Mouse (Mus musculus): Measurements from ENCODE around the gene Cdc42bpa. TPM values are rescaled to one million over a fixed set of nuclear protein-coding genes. Genes with fewer than 3 reads are reported as not detected.

The Cdc42bpa gene
- polyA plus RNA-seq, 1 experiment from 2014 or later = 15.1 TPM

GRCm38 (mm10) chr1:180200722-180201121 is 240.4 kb downstream of the Cdc42bpa start:
- Histone ChIP-seq H3K4me1 (ENCODE audit: insufficient read depth, low read length) (no peaks in the 10 kb centered on the region; the same call in 1 of the 2 replicates), H3K9ac (replicated peaks; ENCODE audit: low read length) (no peak overlapping the region), H3K27ac (ENCODE audit: low read length) (no peak overlapping the region), H3K4me3 (ENCODE audit: low read length) (no peak overlapping the region), H3K36me3 (ENCODE audit: insufficient read depth, low read length) (no peaks in the 10 kb centered on the region), H3K27me3 (ENCODE audit: insufficient read depth, low read length) (no peaks in the 10 kb centered on the region), H3K9me3 (ENCODE audit: low read length) (peaks cover 12% of the 10 kb centered on the region; the same call in 1 of the 2 replicates), H3K4me2 (replicated peaks; ENCODE audit: low read depth, low read length) (no peak overlapping the region)
- no peak for ATAC-seq (ENCODE audit: low FRiP score, low TSS enrichment)
- 53% methylated on average over 5 of the region's 5 CpGs for WGBS

GRCm38 (mm10) chr1:180208370-180208769 is 248.1 kb downstream of the Cdc42bpa start:
- H3K9me3 ChIP-seq (ENCODE audit: low read length) = peaks cover 12% of the 10 kb centered on the region; the same call in 1 of the 2 replicates
- no peak overlapping the region for H3K4me2 ChIP-seq (replicated peaks; ENCODE audit: low read depth, low read length)
- no peaks in the 10 kb centered on the region for H3K36me3 ChIP-seq (ENCODE audit: insufficient read depth, low read length)
- no peak overlapping the region for H3K9ac ChIP-seq (replicated peaks; ENCODE audit: low read length)
- no peaks in the 10 kb centered on the region for H3K4me1 ChIP-seq (ENCODE audit: insufficient read depth, low read length)
- 88% methylated on average over 3 of the region's 3 CpGs for WGBS
- H3K27me3 ChIP-seq (ENCODE audit: insufficient read depth, low read length) = no peaks in the 10 kb centered on the region
- no peak overlapping the region for H3K27ac ChIP-seq (ENCODE audit: low read length)
- no peak overlapping the region for H3K4me3 ChIP-seq (ENCODE audit: low read length)
- no peak for ATAC-seq (ENCODE audit: low FRiP score, low TSS enrichment)

- 78% methylated on average over 4 of the region's 4 CpGs for WGBS
- H3K27me3 ChIP-seq (ENCODE audit: insufficient read depth, low read length) = no peaks in the 10 kb centered on the region
- no peaks in the 10 kb centered on the region for H3K4me1 ChIP-seq (ENCODE audit: insufficient read depth, low read length)
- no peak overlapping the region for H3K4me2 ChIP-seq (replicated peaks; ENCODE audit: low read depth, low read length)
- H3K9ac ChIP-seq (replicated peaks; ENCODE audit: low read length) = no peak overlapping the region
- no peak overlapping the region for H3K27ac ChIP-seq (ENCODE audit: low read length)
- no peak overlapping the region for H3K4me3 ChIP-seq (ENCODE audit: low read length)
- no peak for ATAC-seq (ENCODE audit: low FRiP score, low TSS enrichment)
- 0 out of 2 replicates have a peak, but pooled peaks cover 3% of the 10 kb centered on the region for H3K9me3 ChIP-seq (ENCODE audit: low read length)
- H3K36me3 ChIP-seq (ENCODE audit: insufficient read depth, low read length) = no peaks in the 10 kb centered on the region
Measured at GRCm38 (mm10) chr1:180210031-180210432, 249.8 kb downstream of the Cdc42bpa start.

- Histone ChIP-seq H3K9me3 (ENCODE audit: low read length) (no peaks in the 10 kb centered on the region), H3K9ac (replicated peaks; ENCODE audit: low read length) (no peak overlapping the region), H3K4me3 (ENCODE audit: low read length) (no peak overlapping the region), H3K4me2 (replicated peaks; ENCODE audit: low read depth, low read length) (no peak overlapping the region), H3K36me3 (ENCODE audit: insufficient read depth, low read length) (no peaks in the 10 kb centered on the region), H3K4me1 (ENCODE audit: insufficient read depth, low read length) (no peaks in the 10 kb centered on the region), H3K27me3 (ENCODE audit: insufficient read depth, low read length) (no peaks in the 10 kb centered on the region), H3K27ac (ENCODE audit: low read length) (no peak overlapping the region)
- ATAC-seq (ENCODE audit: low FRiP score, low TSS enrichment) = no peak
- WGBS = 82% methylated on average over 9 of the region's 9 CpGs
Measured at GRCm38 (mm10) chr1:180210781-180211271, 250.6 kb downstream of the Cdc42bpa start.

- Histone ChIP-seq H3K4me2 (replicated peaks; ENCODE audit: low read depth, low read length) (no peak overlapping the region), H3K9me3 (ENCODE audit: low read length) (no peaks in the 10 kb centered on the region), H3K27ac (ENCODE audit: low read length) (0 out of 2 replicates have a peak overlapping the region, but pooled peaks have one; percentile 29), H3K4me1 (ENCODE audit: insufficient read depth, low read length) (no peaks in the 10 kb centered on the region), H3K27me3 (ENCODE audit: insufficient read depth, low read length) (no peaks in the 10 kb centered on the region), H3K9ac (replicated peaks; ENCODE audit: low read length) (no peak overlapping the region), H3K36me3 (ENCODE audit: insufficient read depth, low read length) (no peaks in the 10 kb centered on the region), H3K4me3 (ENCODE audit: low read length) (no peak overlapping the region)
- WGBS = 81% methylated on average over 5 of the region's 5 CpGs
- ATAC-seq (ENCODE audit: low FRiP score, low TSS enrichment) = no peak
Measured at GRCm38 (mm10) chr1:180212911-180213310, 252.6 kb downstream of the Cdc42bpa start.

- Histone ChIP-seq H3K27ac (ENCODE audit: low read length) (no peak overlapping the region), H3K36me3 (ENCODE audit: insufficient read depth, low read length) (no peaks in the 10 kb centered on the region), H3K9me3 (ENCODE audit: low read length) (no peaks in the 10 kb centered on the region), H3K27me3 (ENCODE audit: insufficient read depth, low read length) (no peaks in the 10 kb centered on the region), H3K4me2 (replicated peaks; ENCODE audit: low read depth, low read length) (no peak overlapping the region), H3K4me1 (ENCODE audit: insufficient read depth, low read length) (no peaks in the 10 kb centered on the region), H3K4me3 (ENCODE audit: low read length) (no peak overlapping the region), H3K9ac (replicated peaks; ENCODE audit: low read length) (no peak overlapping the region)
- peak; percentile 86 for ATAC-seq (ENCODE audit: low FRiP score, low TSS enrichment)
- WGBS = 17% methylated on average over 4 of the region's 4 CpGs
Measured at GRCm38 (mm10) chr1:180215044-180215443, 254.8 kb downstream of the Cdc42bpa start.

Other genes with a start within 250 kb of the Cdc42bpa start
- not detected in 2 replicates for gene Kif28, start 215.2 kb upstream of the Cdc42bpa start, polyA plus RNA-seq (2015; fragmentation: Nextera tagmentation; extraction: Ambion mirVana)
- not detected in 2 replicates for gene Gm10518, start 157.1 kb upstream of the Cdc42bpa start, polyA plus RNA-seq (2015; fragmentation: Nextera tagmentation; extraction: Ambion mirVana)
- 21.2 and 26.0 TPM in 2 replicates for gene Ahctf1, start 156.8 kb upstream of the Cdc42bpa start, polyA plus RNA-seq (2015; fragmentation: Nextera tagmentation; extraction: Ambion mirVana)
- gene Coq8a, start 239.1 kb downstream of the Cdc42bpa start, polyA plus RNA-seq (2015; fragmentation: Nextera tagmentation; extraction: Ambion mirVana) = 17.7 and 21.8 TPM in 2 replicates

All from kidney, embryonic 16.5 days (tissue).